Mouse (Mus musculus): ENCODE results near the gene Srd5a3. TPM values are rescaled to one million over a fixed set of nuclear protein-coding genes. Genes with fewer than 3 reads are reported as not detected.
"Not testable (repeated sequence)": the region's sequence is repeated elsewhere in the genome, so short reads cannot be mapped to it uniquely, and the experiment has no call there.

Gene Srd5a3
- 1 to 10 TPM; 3.0 to 3.5 TPM for total RNA-seq (2021)
- long read RNA-seq, experiment 1, partial matches to known transcripts: 0 of 4 reads
- long read RNA-seq, experiment 1, other reads (novel, unspliced or antisense): 0 of 4 reads
- long read RNA-seq, experiment 2, partial matches to known transcripts: 0 of 3 reads
- long read RNA-seq, experiment 2, other reads (novel, unspliced or antisense): 0 of 3 reads

- DNase-seq: peak; percentile 94
- intact Hi-C loops (cut with DNase I): loop anchor here (5.0 to 10.0 kb wide), 3 partner anchors 42 to 387 kb away; partner anchors contain the start of genes Exoc1 and Tmem165
Observed at GRCm38 (mm10) chr5:76139808-76140729, at the start of gene Srd5a3. Gene Srd5a3 (plus strand): TSS chr5:76140271.

- DNase-seq; intact Hi-C loops (cut with DNase I): not testable (repeated sequence)
Observed at GRCm38 (mm10) chr5:76103809-76104208, 36.3 kb upstream of the Srd5a3 start.

GRCm38 (mm10) chr5:76107306-76107705, 32.8 kb upstream of the Srd5a3 start:
- intact Hi-C loops (cut with DNase I): no loop called here
- no peak for DNase-seq

- intact Hi-C loops (cut with DNase I): no loop called here
- no peak for DNase-seq
Observed at GRCm38 (mm10) chr5:76108496-76108895, 31.6 kb upstream of the Srd5a3 start.

GRCm38 (mm10) chr5:76111173-76111572, 28.9 kb upstream of the Srd5a3 start:
- DNase-seq: no peak
- intact Hi-C loops (cut with DNase I): no loop called here

GRCm38 (mm10) chr5:76112016-76112415, 28.1 kb upstream of the Srd5a3 start:
- intact Hi-C loops (cut with DNase I): no loop called here
- DNase-seq: no peak

- no peak for DNase-seq
- intact Hi-C loops (cut with DNase I): loop anchor here (2.0 kb wide), 2 partner anchors 89 to 251 kb away; no protein-coding TSS in a partner anchor
Observed at GRCm38 (mm10) chr5:76115436-76116041, 24.5 kb upstream of the Srd5a3 start.

- intact Hi-C loops (cut with DNase I): loop anchor here (2.0 kb wide), 1 partner anchor 248 kb away; no protein-coding TSS in a partner anchor
- DNase-seq: peak; percentile 56
Observed at GRCm38 (mm10) chr5:76118441-76118840, 21.6 kb upstream of the Srd5a3 start.

- intact Hi-C loops (cut with DNase I): no loop called here
- no peak for DNase-seq
Observed at GRCm38 (mm10) chr5:76120634-76121033, 19.4 kb upstream of the Srd5a3 start.

- DNase-seq: no peak
- intact Hi-C loops (cut with DNase I): no loop called here
Observed at GRCm38 (mm10) chr5:76127584-76128316, 12.3 kb upstream of the Srd5a3 start.

- intact Hi-C loops (cut with DNase I): no loop called here
- DNase-seq: no peak
Observed at GRCm38 (mm10) chr5:76130292-76130691, 9.8 kb upstream of the Srd5a3 start.

GRCm38 (mm10) chr5:76131990-76132389, 8.1 kb upstream of the Srd5a3 start:
- intact Hi-C loops (cut with DNase I): no loop called here
- DNase-seq: no peak

- no peak for DNase-seq
- intact Hi-C loops (cut with DNase I): no loop called here
Observed at GRCm38 (mm10) chr5:76135644-76136043, 4.4 kb upstream of the Srd5a3 start.

- intact Hi-C loops (cut with DNase I): no loop called here
- no peak for DNase-seq
Observed at GRCm38 (mm10) chr5:76136271-76136670, 3.8 kb upstream of the Srd5a3 start.

GRCm38 (mm10) chr5:76137586-76137985, 2.5 kb upstream of the Srd5a3 start:
- no peak for DNase-seq
- intact Hi-C loops (cut with DNase I): no loop called here

- DNase-seq: no peak
- intact Hi-C loops (cut with DNase I): no loop called here
Observed at GRCm38 (mm10) chr5:76138071-76138470, 2.0 kb upstream of the Srd5a3 start.

GRCm38 (mm10) chr5:76138512-76138911, 1.6 kb upstream of the Srd5a3 start:
- DNase-seq: no peak
- intact Hi-C loops (cut with DNase I): no loop called here

- DNase-seq: no peak
- intact Hi-C loops (cut with DNase I): no loop called here
Observed at GRCm38 (mm10) chr5:76139171-76139671, 850 bp upstream of the Srd5a3 start.

GRCm38 (mm10) chr5:76140730-76141066, 627 bp downstream of the Srd5a3 start:
- intact Hi-C loops (cut with DNase I): loop anchor here (5.0 to 10.0 kb wide), 3 partner anchors 42 to 387 kb away; partner anchors contain the start of genes Exoc1 and Tmem165
- no peak for DNase-seq

- DNase-seq: no peak
- intact Hi-C loops (cut with DNase I): loop anchor here (5.0 to 10.0 kb wide), 3 partner anchors 39 to 384 kb away; partner anchors contain the start of genes Exoc1 and Tmem165
Observed at GRCm38 (mm10) chr5:76143356-76143755, 3.3 kb downstream of the Srd5a3 start.
